Mouse (Mus musculus) myocyte (in vitro differentiated cells): ENCODE measurements around the gene Kif5c. TPM values are rescaled to one million over a fixed set of nuclear protein-coding genes. Genes with fewer than 3 reads are reported as not detected.

Source experiments
- H3K27me3 ChIP-seq: one replicate; pipeline ENCODE4 v1.6.1; 2011; ENCODE audit not compliant: control insufficient read depth, insufficient read depth, insufficient read length
- H3K36me3 ChIP-seq: one replicate; pipeline ENCODE4 v1.6.1; 2011; ENCODE audit not compliant: control insufficient read depth, insufficient read depth
- H3K4me2 ChIP-seq: one replicate; pipeline ENCODE4 v1.6.1; 2011; ENCODE audit warnings: low read depth, control low read depth
- H3K4me3 ChIP-seq: one replicate; pipeline ENCODE4 v1.5.1; 2011; ENCODE audit warnings: mild to moderate bottlenecking, control low read depth, moderate library complexity
- H3K79me2 ChIP-seq: one replicate; pipeline ENCODE4 v1.6.1; 2011; ENCODE audit not compliant: control insufficient read depth, insufficient read depth
- H3ac ChIP-seq: one replicate; pipeline ENCODE4 v1.6.1; 2011; ENCODE audit not compliant: control insufficient read depth, insufficient read length
- CEBPB ChIP-seq: IDR thresholded peaks from 2 replicates; pipeline ENCODE4 v1.6.1; 2011; ENCODE audit warnings: mild to moderate bottlenecking, moderate library complexity; ENCODE audit not compliant: poor library complexity, insufficient read depth, severe bottlenecking
- E2F4 ChIP-seq: IDR thresholded peaks from one replicate; pipeline ENCODE4 v1.6.1; 2011; ENCODE audit warnings: mild to moderate bottlenecking, control low read depth, moderate library complexity; ENCODE audit not compliant: insufficient read depth
- MAX ChIP-seq: IDR thresholded peaks from one replicate; pipeline ENCODE4 v1.6.1; 2011; ENCODE audit warnings: low read depth, mild to moderate bottlenecking, control low read depth
- MYOD1 ChIP-seq, 3 experiments: IDR thresholded peaks; one replicate each; pipeline ENCODE4 v1.6.1; 2011; ENCODE audit warnings: control low read depth in 2 of 3, low read depth in 2 of 3, mild to moderate bottlenecking in 2 of 3, moderate library complexity in 1 of 3; ENCODE audit not compliant: insufficient read length in 2 of 3, control insufficient read depth in 1 of 3
- POLR2A ChIP-seq: IDR thresholded peaks from one replicate; pipeline ENCODE4 v1.6.1; 2011; ENCODE audit warnings: low read depth, mild to moderate bottlenecking, control low read depth, moderate library complexity; ENCODE audit not compliant: insufficient read length
- POLR2AphosphoS2 ChIP-seq: IDR thresholded peaks from one replicate; pipeline ENCODE4 v1.6.1; 2011; ENCODE audit warnings: low read depth, control low read depth; ENCODE audit not compliant: insufficient read length
- REST ChIP-seq: IDR thresholded peaks from one replicate; pipeline ENCODE4 v1.6.1; 2011; ENCODE audit warnings: mild to moderate bottlenecking, control low read depth, moderate library complexity; ENCODE audit not compliant: insufficient read depth, insufficient read length
- SRF ChIP-seq: IDR thresholded peaks from one replicate; pipeline ENCODE4 v1.6.1; 2011; ENCODE audit warnings: low read depth; ENCODE audit not compliant: control insufficient read depth, insufficient read length
- TCF12 ChIP-seq: IDR thresholded peaks from one replicate; pipeline ENCODE4 v1.6.1; 2011; ENCODE audit warnings: mild to moderate bottlenecking, control low read depth; ENCODE audit not compliant: poor library complexity, insufficient read depth, severe bottlenecking
- TCF3 ChIP-seq: IDR thresholded peaks from one replicate; pipeline ENCODE4 v1.6.1; 2011; ENCODE audit warnings: low read depth, control low read depth; ENCODE audit not compliant: insufficient read length
- USF1 ChIP-seq: IDR thresholded peaks from one replicate; pipeline ENCODE4 v1.6.1; 2011; ENCODE audit warnings: low read depth, mild to moderate bottlenecking, control low read depth, moderate library complexity
- polyA plus RNA-seq: library from polyadenylated mRNA; unstranded; fragments of >200 nt; fragmentation: generic; extraction: Trizol; gene quantifications from one replicate; pipeline ENCODE4 v1.2.1, GENCODE M21; 2012; ENCODE audit warnings: missing spikeins

The Kif5c gene
- polyA plus RNA-seq, 1 experiment = 6.2 TPM

DNA sequence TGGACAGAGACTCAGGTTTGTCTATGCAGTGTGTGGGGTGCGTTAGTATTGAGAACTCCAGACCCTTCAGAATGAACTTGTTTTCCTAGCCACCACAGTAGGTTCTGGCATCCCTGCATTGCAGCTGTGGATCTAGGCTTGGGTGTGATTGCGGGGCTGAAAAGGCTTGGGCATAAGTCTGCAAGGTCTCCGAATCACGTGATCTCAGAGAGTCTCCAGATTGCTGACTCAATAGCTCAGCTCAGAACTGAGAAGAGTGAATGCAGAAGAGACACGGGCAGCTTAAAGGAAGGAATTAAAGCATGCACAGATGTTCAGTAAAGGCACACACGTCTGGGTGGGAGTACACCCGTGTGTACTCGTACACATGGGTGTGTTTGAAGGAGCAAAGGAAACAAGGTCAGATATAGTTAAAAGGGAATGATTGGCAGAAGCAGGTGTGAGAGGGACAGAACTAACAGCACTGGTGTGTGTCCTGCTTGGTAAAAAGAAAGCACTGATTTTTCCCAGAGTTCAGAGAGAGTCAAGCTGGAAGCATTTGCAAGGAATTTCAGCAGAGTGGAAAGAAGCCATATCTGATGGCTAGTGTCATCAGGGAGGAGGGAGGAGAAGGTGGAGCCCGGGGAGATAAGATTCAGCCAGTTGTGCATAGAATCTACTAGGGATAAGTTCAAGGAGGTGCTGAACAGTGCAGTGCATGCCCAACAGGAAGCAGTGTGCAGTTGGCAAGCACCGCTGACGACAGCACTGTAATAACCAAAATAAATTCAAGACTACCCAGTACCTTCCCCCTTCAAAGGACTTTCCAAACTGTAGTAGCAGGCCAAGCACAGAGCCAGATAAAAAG is 130.9 kb downstream of the Kif5c start:
- no peak overlapping the region for H3K4me3 ChIP-seq
- H3K4me2 ChIP-seq = peak overlapping the region; percentile 50
- no peaks in the 10 kb centered on the region for H3K27me3 ChIP-seq
- no peaks in the 10 kb centered on the region for H3K36me3 ChIP-seq
- TF ChIP-seq TCF12 (peak; percentile 44), E2F4 (no peak), MYOD1 (IDR thresholded peaks at IDR 0.05; ENCODE audit: control insufficient read depth in 1 of 3, insufficient read length in 2 of 3, low read depth in 2 of 3) (peak; percentile 76 to 94 (median 92)), USF1 (peak; percentile 79), TCF3 (peak; percentile 5)
- H3ac ChIP-seq = no peak overlapping the region
- H3K79me2 ChIP-seq = no peaks in the 10 kb centered on the region

- Histone ChIP-seq H3ac (no peak overlapping the region), H3K4me3 (no peak overlapping the region), H3K36me3 (no peaks in the 10 kb centered on the region), H3K4me2 (no peak overlapping the region), H3K79me2 (no peaks in the 10 kb centered on the region), H3K27me3 (no peaks in the 10 kb centered on the region)
- TF ChIP-seq E2F4 = no peak
- TF ChIP-seq POLR2AphosphoS2 = no peak
- TF ChIP-seq REST = no peak
- no peak for TF ChIP-seq CEBPB
- no peak for TF ChIP-seq MYOD1 (IDR thresholded peaks at IDR 0.05; ENCODE audit: control insufficient read depth in 1 of 3, insufficient read length in 2 of 3, low read depth in 2 of 3)
Observed at GRCm38 (mm10) chr2:49751544-49752210, 132.6 kb downstream of the Kif5c start.

DNA sequence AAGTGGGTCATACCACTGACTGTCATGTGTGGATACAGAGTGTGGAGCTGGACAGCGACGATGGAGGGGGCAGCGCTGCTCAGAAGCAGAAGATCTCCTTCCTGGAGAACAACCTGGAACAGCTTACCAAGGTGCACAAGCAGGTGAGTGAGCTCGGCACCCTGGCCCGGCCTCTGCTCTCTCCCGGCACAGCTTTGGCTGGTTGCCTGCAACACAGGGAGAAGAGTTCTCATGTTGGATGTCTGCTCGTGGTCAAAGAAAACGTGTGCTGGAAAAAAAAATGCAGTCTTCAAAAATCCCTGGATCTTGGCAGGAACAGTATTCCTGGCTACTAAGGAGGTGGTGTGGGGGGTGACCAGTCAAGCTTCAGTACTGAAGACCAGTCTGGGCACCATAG is 133.1 kb downstream of the Kif5c start:
- Histone ChIP-seq H3ac (no peak overlapping the region), H3K4me2 (no peak overlapping the region), H3K27me3 (no peaks in the 10 kb centered on the region), H3K4me3 (no peak overlapping the region), H3K36me3 (no peaks in the 10 kb centered on the region), H3K79me2 (no peaks in the 10 kb centered on the region)
- TF ChIP-seq USF1 (no peak), POLR2AphosphoS2 (no peak), SRF (no peak), TCF3 (no peak), E2F4 (no peak)

DNA sequence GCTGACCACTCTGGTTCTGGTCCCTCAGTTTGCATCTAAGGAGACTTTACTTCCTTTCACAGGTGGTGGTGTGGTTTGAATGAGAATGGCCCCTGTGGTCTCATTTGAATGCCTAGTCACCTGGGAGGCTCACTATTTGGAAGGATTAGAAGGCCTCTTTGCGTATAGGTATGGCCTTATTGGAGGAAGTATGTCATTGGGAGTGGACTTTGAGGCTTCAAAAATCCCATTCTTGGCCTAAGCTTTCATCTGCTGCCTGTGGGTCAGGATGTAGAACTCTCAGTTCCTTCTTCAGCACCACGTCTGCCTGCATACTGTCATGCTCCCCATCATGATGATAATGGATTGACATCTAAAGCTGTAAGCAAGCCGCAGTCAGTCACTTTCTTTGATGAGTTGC is 134.0 kb downstream of the Kif5c start:
- TF ChIP-seq SRF (no peak), MYOD1 (IDR thresholded peaks at IDR 0.05; ENCODE audit: control insufficient read depth in 1 of 3, insufficient read length in 2 of 3, low read depth in 2 of 3) (no peak), TCF3 (no peak), USF1 (no peak), TCF12 (no peak), CEBPB (no peak), REST (no peak)
- Histone ChIP-seq H3K79me2 (no peaks in the 10 kb centered on the region), H3K36me3 (no peaks in the 10 kb centered on the region), H3ac (no peak overlapping the region), H3K27me3 (no peaks in the 10 kb centered on the region), H3K4me2 (no peak overlapping the region), H3K4me3 (no peak overlapping the region)

DNA sequence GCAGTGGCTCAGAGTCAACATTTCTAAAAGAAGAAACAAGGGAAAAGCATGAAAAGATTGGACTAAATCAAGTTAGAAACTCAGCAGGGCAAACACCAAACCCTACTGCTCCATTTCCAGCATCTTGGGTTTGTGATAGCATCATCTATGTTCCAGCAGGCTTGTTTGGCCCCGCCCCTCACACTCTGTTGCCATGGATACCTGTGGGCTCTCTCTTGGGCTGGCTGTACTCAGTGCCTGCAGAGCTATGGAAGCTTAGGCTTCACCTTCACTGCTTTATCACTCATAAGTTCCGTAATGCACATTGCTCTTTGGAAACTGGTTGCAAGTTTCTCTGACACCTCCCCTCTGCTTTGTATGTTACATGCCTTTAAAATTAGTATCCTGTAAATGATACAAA is 136.0 kb downstream of the Kif5c start:
- no peak overlapping the region for H3K4me3 ChIP-seq
- no peaks in the 10 kb centered on the region for H3K36me3 ChIP-seq
- H3K27me3 ChIP-seq = no peaks in the 10 kb centered on the region
- TF ChIP-seq MYOD1 (IDR thresholded peaks at IDR 0.05; ENCODE audit: control insufficient read depth in 1 of 3, insufficient read length in 2 of 3, low read depth in 2 of 3) (no peak), POLR2A (no peak), E2F4 (no peak), MAX (no peak), CEBPB (no peak)
- no peak overlapping the region for H3K4me2 ChIP-seq
- H3K79me2 ChIP-seq = no peaks in the 10 kb centered on the region
- no peak overlapping the region for H3ac ChIP-seq

DNA sequence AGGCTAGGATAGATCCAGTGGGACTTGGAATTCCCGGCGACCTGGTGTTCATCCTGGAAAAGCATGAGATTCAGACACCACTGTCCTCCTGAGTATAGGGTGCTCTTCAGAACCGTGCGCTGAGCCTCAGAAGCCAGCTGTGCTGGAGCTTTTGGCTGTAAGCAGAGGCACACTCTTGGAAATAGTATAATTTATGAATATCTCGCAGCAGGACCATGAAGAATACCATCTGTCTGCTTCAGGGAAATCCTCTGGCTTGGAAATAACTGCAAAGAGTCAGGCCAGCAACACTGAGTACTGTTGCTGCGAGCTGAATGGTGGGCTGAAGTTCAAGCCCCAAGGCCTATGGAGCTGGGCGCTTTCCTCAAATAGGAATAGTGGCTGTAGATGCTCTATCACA is 138.5 kb downstream of the Kif5c start:
- Histone ChIP-seq H3K36me3 (no peaks in the 10 kb centered on the region), H3ac (no peak overlapping the region), H3K27me3 (no peaks in the 10 kb centered on the region), H3K4me3 (no peak overlapping the region), H3K4me2 (no peak overlapping the region), H3K79me2 (no peaks in the 10 kb centered on the region)
- no peak for TF ChIP-seq SRF
- no peak for TF ChIP-seq TCF12
- no peak for TF ChIP-seq POLR2AphosphoS2
- no peak for TF ChIP-seq CEBPB
- TF ChIP-seq POLR2A = no peak
- TF ChIP-seq TCF3 = no peak
- TF ChIP-seq MYOD1 (IDR thresholded peaks at IDR 0.05; ENCODE audit: control insufficient read depth in 1 of 3, insufficient read length in 2 of 3, low read depth in 2 of 3) = no peak
